Mouse (Mus musculus): Measurements from ENCODE around the gene Psg22. TPM values are rescaled to one million over a fixed set of nuclear protein-coding genes. Genes with fewer than 3 reads are reported as not detected.
"Not testable (repeated sequence)": the region's sequence is repeated elsewhere in the genome, so short reads cannot be mapped to it uniquely, and the experiment has no call there.

Gene Psg22
- total and polyA plus RNA-seq, 3 experiments, result 0.11 TPM; not detected in 2

DNA sequence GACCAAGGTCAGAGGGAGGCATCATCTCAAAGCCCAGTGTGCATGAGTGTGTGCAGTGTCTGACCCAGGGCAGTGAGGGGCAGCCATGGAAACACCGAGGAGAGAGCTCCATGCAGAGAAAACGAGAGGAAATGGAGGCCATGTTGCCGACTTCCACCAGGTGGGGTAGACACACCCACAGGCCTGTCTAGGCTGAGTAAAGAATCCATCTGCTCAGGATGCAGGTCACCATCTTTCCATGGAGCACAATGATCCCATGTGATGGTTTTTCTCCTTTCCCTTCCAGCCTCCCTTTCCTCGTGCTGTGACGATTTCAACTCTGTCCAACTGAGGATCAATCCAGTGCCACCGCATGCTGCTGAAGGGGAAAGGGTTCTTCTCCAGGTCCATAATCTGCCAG is 6.1 kb downstream of the Psg22 start:
- H3K4me3 ChIP-seq (ENCODE audit: low read depth, low read length), result no peak overlapping the region
- TF ChIP-seq POLR2AphosphoS5 (IDR thresholded peaks at IDR 0.05; ENCODE audit: insufficient replicate concordance, low read depth, low read length) (no peak), GATA2 (IDR thresholded peaks at IDR 0.05; ENCODE audit: borderline replicate concordance, low read depth, low read length) (no peak), GATA1 (IDR thresholded peaks at IDR 0.05; ENCODE audit: borderline replicate concordance, low read length) (no peak), TAL1 (conservative IDR thresholded peaks at IDR 0.05; ENCODE audit: low read depth, low read length) (no peak), CTCF (IDR thresholded peaks at IDR 0.05; ENCODE audit: low read depth, low read length) (no peak)
- no peaks in the 10 kb centered on the region for H3K4me1 ChIP-seq (ENCODE audit: insufficient read depth, low read depth, low read length)
- no peaks in the 10 kb centered on the region for H3K9me3 ChIP-seq (replicated peaks)
- H3K27me3 ChIP-seq (ENCODE audit: insufficient read depth, low read length), result no peaks in the 10 kb centered on the region
- no peaks in the 10 kb centered on the region for H3K36me3 ChIP-seq (replicated peaks)
- DNase-seq (ENCODE audit: low spot score) (no peak), ATAC-seq (ENCODE audit: extremely low read depth, insufficient number of reproducible peaks, low FRiP score, poor library complexity, severe bottlenecking) (no peak)

DNA sequence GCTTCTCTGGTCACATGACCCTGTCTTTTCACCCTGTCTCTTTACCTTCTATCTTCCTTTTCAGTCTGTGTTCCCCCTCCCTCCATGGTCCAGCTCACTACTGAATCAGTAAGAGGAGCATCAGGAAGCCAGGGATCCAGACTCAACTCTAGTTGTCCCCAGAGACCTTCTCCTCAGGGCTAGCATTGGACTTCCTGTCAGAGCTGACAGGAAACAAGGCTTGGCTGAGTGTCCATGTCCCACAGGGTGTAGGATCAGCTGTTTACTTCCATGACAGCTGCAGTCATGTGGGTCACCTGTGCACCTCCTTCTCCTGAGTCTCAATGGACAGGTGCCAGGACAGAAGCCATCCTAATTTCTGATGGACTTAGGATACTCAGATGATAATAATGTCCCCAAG is 8.0 kb downstream of the Psg22 start:
- H3K36me3 ChIP-seq (replicated peaks); ATAC-seq (ENCODE audit: extremely low read depth, insufficient number of reproducible peaks, low FRiP score, poor library complexity, severe bottlenecking); H3K9me3 ChIP-seq (replicated peaks); DNase-seq (ENCODE audit: low spot score); H3K4me1 ChIP-seq (ENCODE audit: insufficient read depth, low read depth, low read length); H3K27me3 ChIP-seq (ENCODE audit: insufficient read depth, low read length); H3K4me3 ChIP-seq (ENCODE audit: low read depth, low read length): not testable (repeated sequence)

DNA sequence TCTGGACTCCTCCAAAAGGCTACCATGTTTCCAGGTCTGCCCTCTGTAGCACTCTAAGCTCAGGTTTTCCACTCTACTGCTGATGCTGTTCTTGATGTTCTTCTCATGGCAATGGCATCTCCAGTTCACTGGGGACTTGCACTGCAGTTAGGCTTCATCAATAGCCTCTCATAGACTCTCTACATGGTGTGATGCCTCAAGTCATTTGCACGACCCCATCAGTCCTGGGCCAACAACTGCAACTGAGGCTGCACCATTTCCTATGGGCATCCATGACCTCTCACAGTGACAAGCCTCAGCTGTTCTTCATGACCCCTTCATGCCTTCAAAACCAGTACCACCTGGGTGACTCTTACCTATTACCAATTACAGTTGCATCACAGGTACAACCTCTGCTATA is 10.5 kb downstream of the Psg22 start:
- no peak for ATAC-seq (ENCODE audit: extremely low read depth, insufficient number of reproducible peaks, low FRiP score, poor library complexity, severe bottlenecking)
- Histone ChIP-seq H3K4me3 (ENCODE audit: low read depth, low read length) (no peak overlapping the region), H3K4me1 (ENCODE audit: insufficient read depth, low read depth, low read length) (no peaks in the 10 kb centered on the region), H3K36me3 (replicated peaks) (no peaks in the 10 kb centered on the region), H3K27me3 (ENCODE audit: insufficient read depth, low read length) (no peaks in the 10 kb centered on the region), H3K9me3 (replicated peaks) (no peaks in the 10 kb centered on the region)
- TF ChIP-seq GATA1 (IDR thresholded peaks at IDR 0.05; ENCODE audit: borderline replicate concordance, low read length), result no peak
- TF ChIP-seq CTCF (IDR thresholded peaks at IDR 0.05; ENCODE audit: low read depth, low read length), result no peak
- TF ChIP-seq GATA2 (IDR thresholded peaks at IDR 0.05; ENCODE audit: borderline replicate concordance, low read depth, low read length), result no peak
- no peak for TF ChIP-seq POLR2AphosphoS5 (IDR thresholded peaks at IDR 0.05; ENCODE audit: insufficient replicate concordance, low read depth, low read length)
- no peak for TF ChIP-seq TAL1 (conservative IDR thresholded peaks at IDR 0.05; ENCODE audit: low read depth, low read length)
- no peak for DNase-seq (ENCODE audit: low spot score)

DNA sequence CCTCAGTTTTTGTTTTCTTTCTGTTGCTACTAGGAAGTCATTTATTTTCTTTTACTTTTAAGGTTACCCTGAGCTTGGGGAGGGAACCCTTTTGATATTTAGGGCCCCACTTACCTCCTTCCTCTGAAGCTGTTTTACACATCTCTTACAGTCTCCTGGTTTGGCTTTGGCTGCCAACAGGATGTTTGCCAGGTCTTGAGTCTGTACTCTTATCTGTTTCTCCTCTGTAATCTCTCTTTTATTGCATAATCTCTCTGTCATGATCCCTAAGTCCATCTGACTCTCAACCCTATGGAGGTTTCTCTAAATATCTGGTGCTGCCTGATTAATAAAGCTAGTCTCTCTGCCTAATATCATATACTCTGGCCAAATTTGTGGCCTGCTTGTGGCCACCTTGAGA is 15.2 kb downstream of the Psg22 start:
- Histone ChIP-seq H3K27me3 (ENCODE audit: insufficient read depth, low read length) (no peaks in the 10 kb centered on the region), H3K36me3 (replicated peaks) (no peaks in the 10 kb centered on the region), H3K9me3 (replicated peaks) (no peaks in the 10 kb centered on the region), H3K4me3 (ENCODE audit: low read depth, low read length) (no peak overlapping the region), H3K4me1 (ENCODE audit: insufficient read depth, low read depth, low read length) (no peaks in the 10 kb centered on the region)
- DNase-seq (ENCODE audit: low spot score), result no peak
- TF ChIP-seq GATA2 (IDR thresholded peaks at IDR 0.05; ENCODE audit: borderline replicate concordance, low read depth, low read length) (no peak), CTCF (IDR thresholded peaks at IDR 0.05; ENCODE audit: low read depth, low read length) (no peak)
- ATAC-seq (ENCODE audit: extremely low read depth, insufficient number of reproducible peaks, low FRiP score, poor library complexity, severe bottlenecking), result no peak

DNA sequence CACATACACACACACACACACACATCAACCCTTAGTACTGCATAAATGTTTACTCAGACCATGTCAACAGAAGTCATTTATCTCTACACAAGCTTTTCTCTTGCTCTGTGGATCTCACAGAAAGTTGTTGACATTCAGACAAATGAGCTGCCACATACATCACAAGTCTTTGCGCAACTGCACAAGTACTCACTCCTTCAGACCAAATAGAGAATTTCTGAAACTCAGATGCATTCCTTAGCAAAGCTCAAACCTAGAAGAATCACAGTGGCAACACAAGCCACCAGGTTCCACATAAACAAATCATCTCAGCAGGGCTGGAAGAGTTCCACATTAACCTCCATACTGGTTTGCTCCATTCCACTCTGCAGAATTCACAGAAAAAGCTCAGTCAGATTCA is 16.6 kb downstream of the Psg22 start:
- no peak for ATAC-seq (ENCODE audit: extremely low read depth, insufficient number of reproducible peaks, low FRiP score, poor library complexity, severe bottlenecking)
- H3K4me3 ChIP-seq (ENCODE audit: low read depth, low read length), result no peak overlapping the region
- H3K4me1 ChIP-seq (ENCODE audit: insufficient read depth, low read depth, low read length), result no peaks in the 10 kb centered on the region
- no peaks in the 10 kb centered on the region for H3K9me3 ChIP-seq (replicated peaks)
- H3K36me3 ChIP-seq (replicated peaks), result no peaks in the 10 kb centered on the region
- no peaks in the 10 kb centered on the region for H3K27me3 ChIP-seq (ENCODE audit: insufficient read depth, low read length)
- TF ChIP-seq POLR2AphosphoS5 (IDR thresholded peaks at IDR 0.05; ENCODE audit: insufficient replicate concordance, low read depth, low read length) (no peak), GATA2 (IDR thresholded peaks at IDR 0.05; ENCODE audit: borderline replicate concordance, low read depth, low read length) (no peak), CTCF (IDR thresholded peaks at IDR 0.05; ENCODE audit: low read depth, low read length) (no peak), TAL1 (conservative IDR thresholded peaks at IDR 0.05; ENCODE audit: low read depth, low read length) (no peak), GATA1 (IDR thresholded peaks at IDR 0.05; ENCODE audit: borderline replicate concordance, low read length) (no peak)
- no peak for DNase-seq (ENCODE audit: low spot score)

DNA sequence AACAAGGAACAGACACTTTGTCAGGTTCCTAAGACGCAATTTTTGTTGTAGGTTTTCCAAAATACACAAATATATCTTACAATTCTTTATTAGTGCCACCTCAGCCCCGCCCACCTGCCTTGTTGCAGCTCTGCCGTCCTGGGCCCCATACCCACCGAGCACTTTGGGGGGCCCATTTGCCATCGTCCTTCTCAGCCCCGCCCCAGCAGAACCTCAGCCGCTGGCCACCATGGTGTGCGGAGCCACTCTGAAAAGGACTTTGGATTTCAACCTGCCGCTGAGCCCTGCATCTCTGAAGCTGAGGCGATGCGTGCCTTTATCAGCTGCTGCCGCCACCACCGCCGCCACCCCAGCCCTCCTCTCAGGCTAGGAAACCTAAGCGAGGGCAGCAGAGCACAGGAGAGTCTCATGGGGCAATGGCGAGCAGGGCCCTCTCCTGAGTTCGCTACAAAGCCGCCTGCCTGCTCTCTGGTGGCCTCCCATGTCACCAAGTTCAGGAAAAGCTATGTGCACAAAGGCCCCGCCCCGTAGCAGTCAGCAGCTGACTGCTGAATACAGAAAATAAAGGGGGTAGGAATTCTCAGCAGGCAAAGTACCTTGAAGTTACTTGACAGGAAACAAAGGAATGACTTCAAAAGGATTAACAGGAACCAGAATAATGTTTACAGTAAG is 28.4 kb downstream of the Psg22 start:
- H3K27me3 ChIP-seq (ENCODE audit: insufficient read depth, low read length), result peaks cover 5% of the 10 kb centered on the region; the same call in 1 of the 2 replicates
- TF ChIP-seq TAL1 (conservative IDR thresholded peaks at IDR 0.05; ENCODE audit: low read depth, low read length), result no peak
- TF ChIP-seq POLR2AphosphoS5 (IDR thresholded peaks at IDR 0.05; ENCODE audit: insufficient replicate concordance, low read depth, low read length), result no peak
- no peak for TF ChIP-seq CTCF (IDR thresholded peaks at IDR 0.05; ENCODE audit: low read depth, low read length)
- no peak for TF ChIP-seq GATA1 (IDR thresholded peaks at IDR 0.05; ENCODE audit: borderline replicate concordance, low read length)
- TF ChIP-seq GATA2 (IDR thresholded peaks at IDR 0.05; ENCODE audit: borderline replicate concordance, low read depth, low read length), result no peak
- no peaks in the 10 kb centered on the region for H3K36me3 ChIP-seq (replicated peaks)
- H3K4me3 ChIP-seq (ENCODE audit: low read depth, low read length), result no peak overlapping the region; the same call in 1 of the 2 replicates
- DNase-seq (ENCODE audit: low spot score) (no peak), ATAC-seq (ENCODE audit: extremely low read depth, insufficient number of reproducible peaks, low FRiP score, poor library complexity, severe bottlenecking) (no peak)
- H3K9me3 ChIP-seq (replicated peaks), result no peaks in the 10 kb centered on the region
- H3K4me1 ChIP-seq (ENCODE audit: insufficient read depth, low read depth, low read length), result no peaks in the 10 kb centered on the region

DNA sequence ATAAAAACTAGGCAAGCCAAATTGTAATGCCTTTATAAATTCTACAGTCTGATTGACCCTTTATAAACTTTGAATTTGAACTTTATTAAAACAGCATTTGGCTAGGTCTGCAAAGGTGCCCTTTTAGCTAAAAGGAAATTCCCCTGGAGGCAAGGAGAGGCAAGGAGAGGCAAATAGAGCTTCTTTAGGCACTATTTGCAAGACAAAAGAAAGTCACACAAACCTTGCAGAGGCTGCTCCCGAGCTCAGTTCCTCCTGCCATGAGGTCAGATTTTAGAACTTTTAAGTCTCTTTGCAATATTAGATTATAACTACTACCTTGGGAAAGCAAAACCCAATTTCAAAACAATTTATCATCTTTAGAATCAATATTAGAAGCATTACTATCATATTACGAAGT is 29.5 kb downstream of the Psg22 start:
- not testable (repeated sequence) for H3K27me3 ChIP-seq (ENCODE audit: insufficient read depth, low read length); H3K36me3 ChIP-seq (replicated peaks); ATAC-seq (ENCODE audit: extremely low read depth, insufficient number of reproducible peaks, low FRiP score, poor library complexity, severe bottlenecking); H3K9me3 ChIP-seq (replicated peaks); H3K4me1 ChIP-seq (ENCODE audit: insufficient read depth, low read depth, low read length); DNase-seq (ENCODE audit: low spot score); H3K4me3 ChIP-seq (ENCODE audit: low read depth, low read length)

All from G1E (cell line).